Mouse (Mus musculus) retina, adult 2 months (tissue): Measurements from ENCODE around the gene Tmem163.

ENCODE experiments used
- DNase-seq: peaks from one replicate; pipeline ENCODE4 v3.0.0-alpha.2; 2012; ENCODE audit warnings: low read depth, low spot score

Gene Tmem163

DNA sequence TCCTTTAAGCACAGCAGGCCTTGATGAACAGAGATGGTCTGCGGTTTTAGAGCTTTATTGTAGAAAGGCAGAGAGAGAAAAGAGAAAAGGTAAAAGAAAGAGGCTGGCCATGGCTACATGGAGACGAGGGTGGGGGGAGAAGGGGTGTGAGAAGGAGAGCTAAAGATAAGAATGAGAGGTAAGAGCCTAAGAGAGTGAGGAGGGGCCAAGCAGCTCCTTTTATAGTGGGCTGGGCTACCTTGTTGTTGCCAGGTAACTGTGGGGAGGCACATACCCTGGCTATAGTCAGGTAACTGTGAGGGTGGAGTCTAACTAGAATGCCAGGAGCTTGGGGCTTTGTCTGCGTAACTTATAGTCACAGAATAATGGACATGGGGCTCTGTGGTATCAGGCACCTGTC, 110.7 kb downstream of the Tmem163 start:
- no peak for DNase-seq

DNA sequence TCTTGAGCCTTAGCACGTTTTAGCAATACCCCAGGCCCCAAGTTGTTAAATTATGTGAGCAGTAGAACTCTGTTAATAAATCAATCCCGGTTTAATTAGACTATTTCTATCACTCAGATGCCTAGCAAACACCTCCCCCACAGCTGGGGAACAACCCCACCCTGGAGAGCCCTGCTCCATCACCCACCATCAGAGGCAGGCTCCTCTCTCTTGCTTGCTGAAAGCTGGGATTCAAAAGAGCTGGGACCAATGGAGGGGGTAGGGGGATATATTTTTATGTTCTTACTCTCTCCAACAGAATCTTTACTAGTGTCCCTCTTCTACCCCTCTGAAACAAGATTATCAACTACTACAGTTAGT, 122.9 kb downstream of the Tmem163 start:
- no peak for DNase-seq

DNA sequence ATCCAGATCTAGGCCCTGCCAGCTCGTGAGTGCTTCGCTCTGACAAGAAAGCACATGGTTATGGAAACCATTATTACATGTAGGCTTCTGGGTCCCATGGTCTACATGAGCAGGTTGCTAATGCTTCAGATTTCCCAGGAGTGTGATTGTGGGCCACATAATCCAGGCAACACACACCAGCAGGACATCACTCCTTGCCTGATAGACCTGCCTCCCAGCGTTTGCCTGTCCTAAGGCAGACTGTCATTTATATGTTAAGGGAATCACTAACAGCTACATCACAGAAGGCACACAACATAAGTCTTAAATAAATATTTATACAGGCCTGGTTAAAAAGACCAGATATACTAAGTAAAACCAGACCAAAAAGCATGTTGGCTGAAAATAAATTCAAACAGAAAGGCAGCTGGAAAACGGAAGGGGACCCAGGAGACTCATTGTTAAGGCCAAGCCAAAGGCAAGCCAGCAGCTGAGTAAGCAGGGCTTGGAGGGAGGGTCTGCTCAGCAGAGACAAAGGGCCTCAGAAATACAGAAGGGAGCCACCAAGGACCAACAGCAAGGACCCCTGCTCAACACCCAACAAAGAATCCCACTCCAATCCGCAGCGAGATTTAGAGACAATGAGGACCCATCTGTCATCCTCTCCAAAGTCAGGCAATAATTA, 123.4 kb downstream of the Tmem163 start:
- DNase-seq: no peak

DNA sequence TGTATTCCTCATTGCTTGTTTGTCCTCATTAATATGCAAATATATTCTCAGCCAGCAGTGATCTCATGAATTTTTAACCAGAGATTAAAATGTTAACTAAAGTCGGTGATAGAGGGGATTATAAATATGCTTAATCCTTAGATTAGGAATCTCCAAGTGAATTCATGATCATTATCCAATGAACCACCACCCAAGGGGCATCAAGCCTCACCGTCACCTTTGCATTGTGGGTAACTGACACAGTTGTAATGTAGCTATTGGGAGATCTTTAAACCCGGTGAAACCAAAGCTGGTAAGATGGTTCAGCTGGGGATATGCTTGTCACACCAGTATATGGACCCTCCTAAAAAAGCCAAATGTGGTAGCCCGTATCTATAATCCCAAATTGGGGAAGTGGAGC, 131.3 kb downstream of the Tmem163 start:
- no peak for DNase-seq

DNA sequence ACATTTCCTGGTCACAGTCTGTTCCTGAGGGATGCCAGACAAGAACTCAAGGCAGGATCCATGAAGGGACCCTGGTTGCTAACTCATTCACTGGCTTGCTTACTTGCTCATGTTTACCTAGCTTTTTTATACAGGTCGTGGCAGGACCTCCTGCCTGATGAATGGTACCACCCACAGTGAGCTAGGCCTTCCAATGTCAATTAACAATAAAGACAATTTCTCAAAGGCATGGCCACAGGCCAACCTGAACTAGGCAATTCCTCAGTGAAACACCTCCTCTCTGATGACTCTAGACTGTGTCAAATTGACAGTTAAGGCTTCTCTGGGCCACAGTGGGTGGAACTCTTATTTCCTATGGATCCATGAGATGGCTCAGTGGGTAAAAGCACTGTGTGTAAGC, 136.6 kb downstream of the Tmem163 start:
- no peak for DNase-seq

DNA sequence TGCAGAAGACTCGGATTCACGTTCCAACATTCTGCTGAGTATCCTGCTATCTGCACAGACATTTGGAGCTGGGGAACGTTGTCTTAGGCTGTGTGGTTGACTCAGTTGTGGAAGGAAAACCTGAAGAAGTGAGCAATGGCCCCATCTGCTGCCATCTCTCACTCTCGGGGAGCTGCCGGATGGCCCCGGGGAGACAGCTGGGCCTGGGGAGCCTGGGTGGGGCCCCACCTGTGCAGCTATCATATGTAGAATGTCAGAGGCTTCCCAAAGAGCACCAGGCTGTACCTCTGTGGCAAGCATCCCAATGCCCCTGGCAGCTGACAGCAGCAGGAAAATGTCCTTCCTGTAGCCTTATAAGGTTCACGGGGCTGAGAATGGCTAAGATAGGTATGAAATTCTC, 137.4 kb downstream of the Tmem163 start:
- no peak for DNase-seq

DNA sequence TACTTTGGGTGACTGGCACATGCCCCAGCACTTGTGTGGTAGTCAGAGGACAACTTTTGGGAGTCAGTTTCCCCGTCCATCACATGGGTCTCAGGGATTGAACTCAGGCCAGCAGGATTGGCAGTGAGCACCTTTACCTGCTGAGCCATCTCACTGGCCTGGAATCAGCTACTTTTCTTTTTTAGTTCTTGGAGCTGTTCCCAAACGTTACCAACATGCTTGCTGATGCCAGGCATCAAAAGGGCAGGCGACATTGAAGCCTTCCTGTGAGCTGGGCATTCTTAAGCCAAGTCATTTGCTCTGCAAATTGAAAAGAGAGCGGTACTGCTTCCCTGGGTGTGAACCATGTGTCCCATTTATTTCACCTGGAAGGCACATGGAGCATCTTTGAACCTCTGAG, 137.8 kb downstream of the Tmem163 start:
- no peak for DNase-seq

DNA sequence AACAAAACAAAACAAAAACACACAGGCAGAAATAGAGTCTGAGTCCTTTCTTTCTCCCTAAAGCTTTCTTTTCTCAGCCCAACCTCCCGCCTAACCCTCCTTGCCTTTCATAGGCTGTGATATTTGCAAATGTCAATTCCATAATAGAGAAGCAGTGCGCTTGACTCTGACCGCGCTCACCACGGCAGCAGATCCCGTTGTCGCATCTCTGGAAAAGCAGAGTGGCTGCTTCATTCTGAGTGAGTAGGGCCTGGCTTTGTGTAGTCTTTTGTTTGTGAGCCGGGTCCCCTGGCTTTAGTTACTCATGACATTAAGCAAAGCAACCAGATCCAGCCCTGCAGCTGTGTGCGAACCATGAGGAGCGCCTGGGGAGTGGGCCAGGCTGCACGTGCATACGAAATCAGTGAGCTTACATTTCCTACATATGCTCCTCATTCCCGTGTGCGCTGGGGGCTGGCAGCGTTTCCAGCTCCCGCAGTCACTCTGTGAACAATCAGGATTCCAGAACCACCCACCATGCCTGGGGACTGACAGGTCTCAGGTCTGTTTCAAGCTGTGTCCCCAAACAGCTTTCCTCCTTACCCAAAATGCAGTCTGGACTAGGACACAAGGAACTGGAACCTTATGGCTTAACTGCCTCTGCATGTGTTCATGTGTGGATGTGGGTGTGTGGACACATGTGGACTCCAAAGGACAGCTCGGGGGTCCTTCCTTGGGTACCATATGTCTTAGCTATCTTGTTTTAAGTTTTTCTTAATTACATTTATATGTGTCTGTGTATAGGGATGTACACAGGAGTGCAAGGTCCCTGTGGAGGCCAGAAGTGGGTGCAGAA, 141.9 kb downstream of the Tmem163 start:
- no peak for DNase-seq

DNA sequence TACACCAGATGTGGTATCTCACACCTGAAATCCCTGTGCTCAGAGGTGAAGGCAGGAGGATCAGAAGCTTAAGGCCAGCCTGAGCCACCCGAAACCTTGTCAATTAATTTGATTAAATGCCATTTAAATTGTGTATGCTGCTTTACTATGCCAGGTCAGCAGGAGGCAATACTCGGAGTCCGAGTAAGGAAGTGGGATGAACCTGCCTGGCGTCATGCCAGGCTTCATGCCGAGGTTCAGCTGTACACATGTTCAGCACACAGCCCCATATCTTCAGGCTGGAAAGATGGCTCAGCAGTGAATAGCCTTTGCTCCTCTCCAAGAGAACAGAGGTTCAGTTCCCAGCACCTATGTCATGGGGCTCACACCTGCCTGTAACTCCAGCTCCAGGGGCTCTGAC, 142.9 kb downstream of the Tmem163 start:
- DNase-seq: no peak

DNA sequence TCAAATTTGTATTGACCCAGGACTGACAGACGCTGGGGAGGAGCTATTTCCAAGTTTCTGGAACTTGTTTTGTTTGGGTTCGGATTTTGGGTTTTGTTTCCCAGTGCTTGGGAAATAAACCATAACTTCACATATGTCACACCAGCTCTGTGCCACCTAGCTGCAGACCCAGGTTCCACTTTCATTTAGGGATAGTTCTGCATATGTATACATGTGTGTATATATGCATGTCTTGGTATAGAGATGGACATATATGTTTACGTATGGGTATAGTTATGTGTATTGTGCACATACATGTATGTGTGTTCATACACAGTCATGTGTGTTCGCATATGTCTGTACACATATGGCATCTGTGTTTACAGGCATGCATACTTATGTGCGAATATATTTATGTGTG, 147.6 kb downstream of the Tmem163 start:
- DNase-seq: no peak

DNA sequence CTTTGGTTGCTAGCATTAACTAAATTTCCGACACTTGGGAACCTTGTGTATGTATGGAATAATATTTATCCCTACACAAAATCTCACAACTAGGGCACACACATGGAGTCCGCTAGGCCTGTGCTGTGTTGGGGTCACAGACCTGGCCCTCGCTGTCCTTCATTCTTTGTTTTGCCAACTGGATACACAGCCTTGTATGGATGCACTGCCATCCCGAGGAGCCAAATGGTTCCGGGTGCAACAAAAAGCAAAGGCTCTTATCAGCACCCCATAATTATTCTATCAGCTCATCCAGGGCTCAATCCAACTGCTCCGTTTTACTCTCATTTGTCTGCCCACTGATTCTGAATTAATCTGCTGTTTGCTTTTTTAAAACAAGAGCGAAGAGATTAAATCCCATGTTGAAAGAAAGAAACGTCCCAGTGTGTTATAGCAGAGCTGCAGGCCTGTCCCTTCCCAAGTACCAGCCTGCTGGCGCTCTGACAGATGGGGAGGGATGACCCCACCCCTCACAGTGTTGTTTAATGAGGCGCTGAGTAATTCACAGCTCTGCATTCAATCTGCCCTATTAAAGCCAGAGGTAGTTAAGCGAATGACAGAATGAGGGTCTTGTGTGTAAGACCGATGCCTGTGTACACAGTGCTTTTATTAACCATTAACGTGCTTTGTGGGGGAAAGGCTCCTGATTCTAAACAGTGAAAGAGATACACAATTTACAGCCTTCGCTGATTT, 148.3 kb downstream of the Tmem163 start:
- DNase-seq: no peak

DNA sequence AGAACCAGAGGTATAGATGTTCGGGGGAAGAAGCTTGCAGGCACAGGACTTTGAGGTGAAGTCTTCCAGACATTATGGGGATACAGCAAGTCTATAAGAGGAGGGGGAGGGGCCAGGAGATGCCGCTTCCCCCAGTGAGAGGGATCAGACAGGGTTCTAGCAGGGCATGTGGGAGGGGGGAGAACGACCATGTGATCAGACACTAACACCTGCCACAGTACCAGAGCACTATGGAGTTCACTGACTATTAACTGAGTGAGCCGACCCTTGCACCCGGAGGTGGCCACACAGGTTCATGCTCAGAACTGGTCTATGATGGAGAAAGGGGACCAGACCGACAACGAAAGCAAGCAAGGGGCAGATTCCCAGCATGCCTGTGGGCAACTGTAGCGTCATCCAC, 156.0 kb downstream of the Tmem163 start:
- DNase-seq: no peak

DNA sequence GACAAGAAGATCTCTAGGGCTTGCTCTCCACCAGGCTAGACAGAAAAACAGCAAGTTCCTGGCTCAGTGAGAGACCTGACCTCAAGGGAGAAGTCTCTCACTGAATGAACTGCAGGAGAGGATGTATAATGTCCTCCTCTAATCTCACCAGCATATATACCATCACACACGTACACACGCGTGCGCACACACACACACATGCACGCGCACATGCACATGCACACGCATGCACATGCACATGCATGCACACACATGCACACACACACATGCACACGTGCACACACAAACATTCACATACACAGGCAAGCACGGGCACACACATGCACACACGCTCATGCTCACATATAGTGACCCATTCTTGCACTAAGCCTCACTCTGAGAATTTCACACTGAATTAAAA, 164.5 kb downstream of the Tmem163 start:
- DNase-seq: no peak

DNA sequence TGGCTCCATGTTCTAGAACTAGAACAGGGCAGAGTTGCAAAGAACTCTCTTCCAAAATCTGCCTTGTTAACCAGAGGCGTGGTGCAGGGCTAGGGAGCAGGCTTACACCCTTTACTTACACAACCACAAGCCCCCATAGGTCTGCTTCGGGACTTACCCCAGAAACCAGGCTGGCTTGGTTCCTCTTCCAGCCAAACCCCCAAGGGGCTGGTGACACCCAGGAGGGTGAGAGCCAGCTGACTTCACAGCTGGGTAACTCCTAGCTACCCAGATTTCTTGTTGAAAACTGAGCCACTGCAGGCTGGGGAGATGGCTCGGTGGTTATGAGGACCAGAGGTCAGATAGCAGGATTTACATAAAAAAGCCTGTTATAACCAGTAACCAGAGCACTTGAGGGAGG, 164.9 kb downstream of the Tmem163 start:
- no peak for DNase-seq

DNA sequence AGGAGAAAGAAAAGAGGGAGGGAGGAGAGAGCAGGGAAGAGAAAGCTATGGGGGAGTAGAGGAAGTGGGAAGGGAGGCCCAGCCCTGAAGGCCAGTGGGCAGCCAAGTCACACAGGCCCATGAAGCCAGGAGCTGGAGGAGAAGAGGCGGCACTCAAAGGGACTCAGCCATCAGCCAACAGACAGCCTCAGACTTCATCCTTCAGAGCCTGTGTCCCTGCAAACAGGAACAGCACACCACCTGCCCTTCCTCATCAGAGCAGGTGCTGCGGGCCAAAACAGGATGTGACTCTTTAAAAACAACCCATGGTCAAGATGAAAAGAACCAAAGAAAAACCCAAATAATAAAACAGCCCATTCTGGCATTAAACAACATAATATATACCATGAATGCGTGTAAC, 165.7 kb downstream of the Tmem163 start:
- no peak for DNase-seq

DNA sequence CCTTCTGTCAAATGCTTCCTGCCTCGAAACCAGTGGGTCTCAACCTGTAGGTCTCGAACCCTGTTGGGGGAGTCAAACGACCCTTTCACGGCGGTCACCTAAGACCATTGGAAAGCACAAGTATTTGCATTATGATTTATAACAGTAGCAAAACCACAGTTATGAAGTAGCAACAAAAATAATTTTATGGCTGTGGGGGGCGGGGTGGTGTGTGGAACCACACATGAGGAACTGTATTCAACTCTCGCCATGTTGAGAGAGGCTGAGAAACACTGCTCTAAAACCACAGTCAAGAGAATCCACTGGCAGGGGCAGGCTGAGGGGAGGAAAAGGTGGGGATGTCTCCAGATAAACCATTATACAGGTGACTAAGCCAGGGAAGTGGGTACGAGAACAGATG, 166.2 kb downstream of the Tmem163 start:
- no peak for DNase-seq

DNA sequence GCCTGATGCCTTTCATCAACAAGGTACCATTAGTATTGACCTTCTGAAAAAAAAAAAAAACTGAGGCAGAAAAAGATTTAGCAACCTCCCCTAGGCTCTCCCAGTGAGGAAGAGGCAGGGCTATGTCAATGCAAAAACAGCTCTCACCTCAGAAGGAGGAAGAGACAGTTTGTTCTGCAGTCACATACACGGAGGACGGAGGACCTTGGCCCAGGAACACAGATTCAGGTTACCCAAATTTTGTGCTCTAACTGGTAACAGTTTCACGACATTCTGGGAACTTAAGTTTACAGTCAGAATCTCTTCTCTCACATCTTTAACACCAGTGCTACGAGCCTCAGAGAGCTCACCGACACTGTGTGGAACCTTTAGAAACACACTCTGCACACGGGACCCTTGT, 166.6 kb downstream of the Tmem163 start:
- no peak for DNase-seq

DNA sequence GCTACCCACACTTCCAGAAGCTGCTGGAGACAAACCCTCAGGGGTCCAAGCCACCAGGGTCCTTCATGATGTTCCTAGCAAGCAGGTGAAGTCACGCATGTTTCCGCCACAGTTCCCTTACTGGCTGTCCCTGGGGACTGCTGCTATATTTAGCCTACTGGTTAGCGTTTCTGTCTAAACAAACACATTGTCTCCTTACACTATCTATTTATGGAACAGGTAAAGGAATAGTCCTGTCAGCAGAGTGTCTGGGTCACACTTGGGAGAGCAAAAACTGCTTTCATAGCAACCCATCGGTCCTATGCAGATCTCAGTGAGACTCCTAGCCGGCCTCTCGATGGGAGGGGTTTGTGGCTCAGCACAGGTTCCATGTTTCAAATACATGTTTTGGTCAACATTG, 168.0 kb downstream of the Tmem163 start:
- no peak for DNase-seq

DNA sequence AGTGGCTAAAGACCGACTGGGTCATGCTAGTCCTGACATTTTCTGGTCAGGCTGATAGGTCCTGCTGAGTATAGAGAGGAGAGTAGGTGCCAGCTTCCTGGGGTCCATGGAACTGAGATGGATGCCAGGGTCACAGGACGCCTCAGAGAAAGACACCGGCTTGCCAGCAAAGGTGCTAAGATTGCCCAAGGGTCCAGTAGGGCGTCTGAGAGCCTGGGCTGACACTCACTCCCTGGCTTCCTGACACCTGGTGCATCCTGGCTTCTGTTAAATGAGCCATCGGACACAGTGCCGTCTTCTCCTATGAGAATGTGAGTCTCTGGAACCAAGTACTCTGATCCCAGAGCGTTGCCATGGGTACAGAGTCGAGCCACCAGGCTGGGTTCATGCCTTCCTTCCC, 170.4 kb downstream of the Tmem163 start:
- no peak for DNase-seq

DNA sequence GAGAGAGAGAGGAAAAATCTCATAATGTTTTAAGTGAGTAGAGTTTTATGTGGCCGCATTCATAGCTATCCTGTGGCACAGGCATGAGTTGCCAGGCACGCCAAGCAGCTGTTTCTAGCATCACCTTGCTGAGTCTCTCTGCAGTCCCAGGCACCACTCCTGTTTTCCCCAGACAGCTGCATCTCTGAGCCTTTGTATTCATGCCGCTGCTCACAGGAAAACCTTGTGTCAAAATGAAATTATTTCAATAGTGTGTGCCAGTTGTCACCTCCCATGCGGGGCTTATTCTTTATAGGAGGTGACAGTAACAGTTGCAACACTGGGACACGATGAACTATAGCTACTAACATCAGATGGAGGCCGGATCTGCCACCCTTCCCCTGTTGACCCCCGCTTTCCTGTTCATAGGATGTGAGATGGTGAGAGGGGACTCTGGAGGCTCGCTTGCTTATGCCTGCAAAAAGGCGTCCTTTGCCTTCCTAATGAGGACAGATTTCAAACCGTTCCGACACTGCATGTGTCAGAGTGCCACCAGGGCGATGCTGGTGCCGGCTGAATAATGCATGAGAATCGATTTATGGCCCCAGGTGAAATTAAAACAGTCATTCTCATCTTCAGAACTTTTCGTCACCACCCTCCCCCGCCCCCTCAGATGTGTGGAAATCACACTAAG, 171.1 kb downstream of the Tmem163 start:
- DNase-seq: no peak

DNA sequence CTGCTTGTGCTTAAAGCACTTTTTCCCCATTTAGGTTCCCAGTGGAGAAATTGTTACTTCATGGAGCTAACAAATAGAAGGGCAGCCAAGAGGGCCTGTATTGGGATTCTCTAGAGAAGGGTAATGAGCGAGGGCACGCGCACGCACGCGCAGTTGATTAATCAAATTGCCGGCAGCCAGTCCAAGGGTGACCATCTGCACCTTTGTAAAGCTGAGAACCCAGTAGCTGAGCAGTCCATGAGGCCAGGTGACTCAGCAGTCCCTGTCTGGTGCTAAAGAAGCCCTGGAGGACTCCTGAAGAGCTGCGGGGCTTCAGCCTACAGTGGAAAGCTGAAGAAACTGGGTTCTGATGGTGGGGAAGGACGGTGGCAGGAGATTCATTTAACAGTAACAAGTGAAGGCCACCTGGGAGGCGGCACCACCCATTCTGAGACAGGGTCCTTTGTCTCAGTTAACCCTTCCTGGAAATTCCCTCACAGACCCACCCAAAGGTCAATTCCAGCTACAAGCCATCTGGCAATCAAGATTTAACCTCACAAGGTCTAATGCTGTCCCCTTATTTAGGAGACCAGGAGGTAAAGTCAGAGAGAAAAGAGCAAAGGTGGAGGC, 172.2 kb downstream of the Tmem163 start:
- no peak for DNase-seq

DNA sequence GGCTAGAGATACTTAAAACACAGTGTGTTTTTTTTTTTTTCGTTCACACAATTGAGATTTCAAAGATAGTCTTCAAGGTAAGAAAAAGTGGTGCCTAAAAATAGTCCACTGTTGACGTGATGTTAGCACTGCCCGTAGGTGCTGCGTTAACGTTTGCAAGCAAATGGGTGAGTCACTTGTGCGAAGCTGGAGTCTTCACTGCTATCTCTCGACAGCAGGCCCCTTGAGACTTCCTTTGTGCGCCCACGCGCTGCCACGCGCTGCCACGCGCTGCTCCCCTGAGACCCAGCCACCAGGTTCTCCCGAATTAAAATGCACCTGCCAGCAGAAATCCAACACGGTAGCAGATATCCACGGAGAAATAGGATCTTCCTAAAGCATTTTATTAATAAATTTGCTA, 178.6 kb downstream of the Tmem163 start:
- no peak for DNase-seq
